Mouse (Mus musculus) left cerebral cortex, adult 11 months (tissue): Measurements from ENCODE around the gene Ensa.
"Not testable (repeated sequence)": the region's sequence is repeated elsewhere in the genome, so short reads cannot be mapped to it uniquely, and the experiment has no call there.

Experiments
- DNase-seq: peaks from one replicate; pipeline ENCODE4 v3.0.0; 2022; ENCODE audit warnings: low spot score

The Ensa gene

DNA sequence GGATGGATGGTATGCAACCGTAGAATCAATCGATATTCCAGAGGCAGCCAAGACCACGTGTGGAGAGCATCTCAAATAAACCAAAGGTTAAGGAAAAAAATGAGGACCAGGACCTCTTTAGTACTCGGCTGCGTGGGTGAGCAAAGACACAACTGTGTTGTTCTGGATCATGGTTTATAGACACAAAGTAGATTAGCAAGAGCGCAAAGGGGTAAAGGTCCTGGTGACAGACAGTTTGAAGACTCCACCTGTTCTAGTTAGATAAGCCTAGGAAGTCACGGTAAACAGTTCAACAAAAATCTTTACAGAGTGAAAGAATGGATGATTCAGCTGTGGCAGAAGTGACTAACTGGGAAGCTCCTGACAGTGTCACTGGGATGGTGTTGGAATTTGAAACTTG, 18.3 kb downstream of the Ensa start:
- DNase-seq = no peak

- no peak for DNase-seq
Measured at GRCm38 (mm10) chr3:95645313-95646235, 20.8 kb downstream of the Ensa start.

DNA sequence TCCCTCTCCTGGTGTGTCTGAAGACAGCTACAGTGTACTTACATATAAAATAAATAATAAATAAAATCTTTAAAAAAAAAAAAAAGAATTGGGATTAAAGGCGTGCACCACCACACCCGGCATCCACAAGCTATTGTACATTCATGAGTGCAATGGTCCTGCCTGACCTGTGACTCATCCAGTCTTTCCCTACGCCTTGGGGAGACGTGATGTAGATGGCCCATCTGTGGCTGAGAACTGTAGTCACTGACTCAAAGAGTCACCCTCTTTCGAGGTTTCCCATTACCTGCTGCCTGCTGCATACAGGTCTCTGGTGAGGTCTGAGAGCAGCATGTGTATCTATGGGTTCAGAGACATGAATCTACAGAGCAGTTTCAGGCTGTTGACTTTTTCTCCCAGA, 23.2 kb downstream of the Ensa start:
- no peak for DNase-seq

- no peak for DNase-seq
Measured at GRCm38 (mm10) chr3:95650276-95651032, 25.7 kb downstream of the Ensa start.

- DNase-seq = no peak
Measured at GRCm38 (mm10) chr3:95651033-95651373, 26.2 kb downstream of the Ensa start.

- no peak for DNase-seq
Measured at GRCm38 (mm10) chr3:95651391-95652203, 26.8 kb downstream of the Ensa start.

DNA sequence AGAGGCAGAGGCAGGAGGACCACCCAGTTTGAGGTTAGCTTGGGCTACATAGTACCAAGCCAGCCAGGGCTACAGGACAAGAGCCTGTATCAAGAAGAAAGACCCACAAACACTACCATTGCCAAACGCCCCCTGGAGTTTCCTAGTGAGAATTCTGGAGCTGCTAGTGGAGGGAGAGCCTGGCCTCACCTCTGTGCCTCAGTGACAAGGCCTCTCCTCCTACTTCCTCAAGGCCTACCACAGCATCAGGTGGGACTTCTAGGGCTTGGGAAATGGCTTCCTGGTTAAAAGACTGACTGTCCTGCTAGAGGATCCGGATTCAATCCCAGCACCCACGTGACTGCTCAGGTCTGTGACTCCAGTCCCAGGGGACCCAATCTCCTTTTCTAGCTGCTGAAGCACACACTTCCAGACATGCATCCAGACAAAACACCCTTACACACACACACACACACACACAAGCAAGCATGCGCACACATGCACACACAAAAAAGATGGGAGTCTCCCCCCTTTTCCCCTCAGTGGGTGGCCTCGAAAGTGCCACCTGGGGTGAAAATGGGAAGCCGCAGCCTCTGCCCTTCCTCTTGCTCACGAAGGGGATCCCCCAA, 27.5 kb downstream of the Ensa start:
- no peak for DNase-seq

GRCm38 (mm10) chr3:95652871-95653270, 28.1 kb downstream of the Ensa start:
- no peak for DNase-seq

- no peak for DNase-seq
Measured at GRCm38 (mm10) chr3:95653473-95654034, 28.8 kb downstream of the Ensa start.

GRCm38 (mm10) chr3:95654371-95654770, 29.6 kb downstream of the Ensa start:
- not testable (repeated sequence) for DNase-seq

DNA sequence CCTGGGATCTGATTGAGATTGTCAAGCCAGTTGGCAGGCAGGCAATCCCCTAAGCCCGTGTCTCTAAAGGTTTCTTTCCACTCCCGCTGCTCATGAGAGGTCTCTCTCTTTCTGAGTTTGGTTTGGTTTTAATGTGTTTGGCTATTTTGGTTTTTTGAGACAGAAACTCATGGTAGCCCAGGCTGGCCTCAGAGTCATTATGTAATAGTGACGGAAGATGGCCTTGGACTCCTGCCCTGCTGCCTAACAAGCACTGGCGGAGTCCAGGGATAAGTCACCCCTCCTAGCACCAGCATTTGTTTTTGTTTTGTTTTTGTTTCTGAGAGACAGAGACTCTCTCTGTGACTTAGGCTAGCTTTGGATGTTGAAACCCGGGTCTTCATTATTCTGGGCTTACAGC, 30.6 kb downstream of the Ensa start:
- no peak for DNase-seq

GRCm38 (mm10) chr3:95657108-95657507, 32.3 kb downstream of the Ensa start:
- no peak for DNase-seq

- no peak for DNase-seq
Measured at GRCm38 (mm10) chr3:95657711-95658110, 32.9 kb downstream of the Ensa start.

GRCm38 (mm10) chr3:95658236-95658867, 33.6 kb downstream of the Ensa start, which contains the start of gene Mcl1:
Gene Mcl1 (plus strand): TSS chr3:95658788.
- DNase-seq = peak; percentile 86

DNA sequence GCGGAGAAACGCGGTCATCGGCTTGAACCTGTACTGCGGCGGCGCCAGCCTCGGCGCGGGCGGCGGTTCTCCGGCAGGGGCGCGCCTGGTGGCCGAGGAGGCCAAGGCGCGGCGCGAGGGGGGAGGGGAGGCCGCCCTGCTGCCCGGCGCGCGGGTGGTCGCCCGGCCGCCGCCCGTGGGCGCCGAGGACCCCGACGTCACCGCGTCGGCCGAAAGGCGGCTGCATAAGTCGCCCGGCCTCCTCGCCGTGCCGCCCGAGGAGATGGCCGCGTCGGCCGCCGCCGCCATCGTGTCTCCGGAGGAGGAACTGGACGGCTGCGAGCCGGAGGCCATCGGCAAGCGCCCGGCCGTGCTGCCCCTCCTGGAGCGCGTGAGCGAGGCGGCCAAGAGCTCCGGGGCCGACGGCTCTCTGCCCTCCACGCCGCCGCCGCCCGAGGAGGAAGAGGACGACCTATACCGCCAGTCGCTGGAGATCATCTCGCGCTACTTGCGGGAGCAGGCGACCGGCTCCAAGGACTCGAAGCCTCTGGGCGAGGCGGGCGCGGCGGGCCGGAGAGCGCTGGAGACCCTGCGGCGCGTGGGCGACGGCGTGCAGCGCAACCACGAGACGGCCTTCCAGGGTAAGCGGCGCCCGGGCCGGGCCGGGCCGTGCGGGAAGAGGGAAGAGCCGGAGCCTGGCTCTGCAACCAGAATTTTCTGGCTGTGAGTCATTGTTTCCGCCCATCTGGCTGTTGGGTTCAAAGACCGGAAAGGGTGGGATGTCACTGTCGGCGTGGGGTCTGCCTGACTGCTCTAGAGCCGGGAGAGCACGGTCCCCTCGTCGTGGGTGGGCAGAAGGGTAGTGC, 34.3 kb downstream of the Ensa start:
- DNase-seq = no peak

GRCm38 (mm10) chr3:95659948-95660347, 35.2 kb downstream of the Ensa start:
- DNase-seq = no peak

DNA sequence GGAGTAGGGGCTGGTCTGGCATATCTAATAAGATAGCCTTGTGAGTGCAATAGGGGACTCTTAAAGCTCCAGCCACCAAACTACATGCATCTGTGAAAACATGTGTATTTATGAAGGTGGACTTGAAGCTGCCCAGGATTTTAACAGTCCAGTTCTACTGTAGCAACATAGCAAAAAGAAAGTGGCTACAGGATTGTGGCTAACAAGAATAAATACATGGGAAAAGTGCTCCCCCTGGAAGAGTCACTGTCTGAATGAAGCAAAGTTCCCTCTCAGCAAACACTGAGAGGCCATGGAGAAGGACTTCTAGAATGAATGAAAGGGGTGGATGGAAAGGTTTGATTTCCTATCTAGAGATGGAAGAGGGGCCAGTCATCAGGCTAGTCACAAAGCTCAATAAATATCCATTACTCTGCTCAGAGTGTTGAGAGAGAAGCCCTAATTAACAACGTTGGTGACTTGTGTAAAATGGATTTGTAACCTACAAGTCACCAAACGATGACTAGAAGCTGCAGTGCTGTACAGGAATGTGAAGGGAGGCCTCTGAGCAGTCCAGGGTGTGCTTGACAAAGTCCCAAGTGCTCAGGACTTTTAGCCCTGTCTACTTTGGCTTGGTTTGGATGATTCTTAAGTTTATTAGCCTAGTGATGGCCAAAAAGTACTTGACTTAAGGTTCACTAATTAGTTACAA, 36.1 kb downstream of the Ensa start:
- no peak for DNase-seq

DNA sequence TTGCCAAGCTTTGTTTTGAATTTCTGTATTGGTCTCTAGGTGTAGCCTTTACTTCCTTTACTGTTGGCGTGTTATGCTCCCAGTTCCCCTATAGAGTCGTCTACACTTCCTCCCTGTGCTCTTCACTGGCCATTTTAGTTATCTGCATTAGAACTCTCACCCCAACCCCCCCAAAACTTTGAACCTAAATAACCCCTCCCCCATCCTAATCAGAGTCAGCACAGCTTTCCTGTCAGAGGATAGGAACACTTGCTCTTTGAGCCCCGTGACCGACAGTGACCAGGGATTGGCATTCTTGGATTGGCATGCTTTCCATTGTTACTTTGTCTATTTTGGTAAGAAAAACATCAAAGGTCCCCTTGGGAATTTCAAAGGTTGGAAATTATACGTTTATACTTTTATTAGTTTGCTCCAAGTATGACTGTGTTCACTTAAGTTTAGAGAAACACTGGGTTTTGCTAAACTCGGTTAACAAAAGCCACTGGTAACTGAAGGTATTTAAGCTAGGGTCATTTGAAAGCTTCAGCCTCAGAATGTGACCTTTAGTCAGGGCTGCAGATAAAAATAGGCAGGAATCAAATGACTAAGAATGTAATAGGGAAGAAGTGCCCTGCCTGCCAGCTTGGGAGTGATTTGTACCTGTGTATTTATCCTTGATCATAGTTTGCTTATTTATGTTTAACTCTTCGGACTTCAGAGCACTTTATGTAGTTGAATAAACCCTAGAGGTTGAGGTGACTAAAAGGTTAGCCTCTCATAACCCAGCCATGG, 37.3 kb downstream of the Ensa start:
- DNase-seq = no peak
